Mouse (Mus musculus): ENCODE data around the gene Phf7. TPM values are rescaled to one million over a fixed set of nuclear protein-coding genes. Genes with fewer than 3 reads are reported as not detected.
A peak's percentile ranks its signal among the peaks of the same experiment; 100 is the strongest.

Gene Phf7
- polyA plus RNA-seq, 1 experiment from 2014 or later: 9.9 TPM

DNA sequence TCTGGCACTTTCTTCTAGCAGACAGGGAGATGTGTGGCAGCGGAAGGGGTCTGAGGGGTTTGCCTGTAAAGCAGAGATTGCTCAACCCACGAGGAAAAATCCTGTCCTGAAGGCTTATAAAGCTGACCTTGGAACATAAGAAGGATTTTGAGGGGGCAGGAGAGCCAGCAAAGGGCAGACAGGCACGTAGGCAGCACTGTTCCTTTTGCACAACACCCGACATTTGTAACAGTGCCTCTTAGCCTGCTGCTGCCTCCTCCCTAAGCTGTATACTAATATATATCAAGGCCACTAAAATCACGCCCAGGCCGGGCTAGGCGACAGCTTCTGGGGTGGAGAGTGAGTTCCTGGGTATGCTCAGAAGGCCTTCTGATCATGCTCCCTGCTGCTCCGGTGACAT lies 20.7 kb downstream of the Phf7 start:
- peaks cover 23% of the 10 kb centered on the region; the same call in 1 of the 2 replicates for H3K4me1 ChIP-seq
- H3K36me3 ChIP-seq: no peaks in the 10 kb centered on the region
- no peak overlapping the region for H3K9ac ChIP-seq
- peaks cover 47% of the 10 kb centered on the region; the same call in 1 of the 2 replicates for H3K27me3 ChIP-seq (replicated peaks)
- H3K4me2 ChIP-seq: no peak overlapping the region
- no peak for ATAC-seq
- no peaks in the 10 kb centered on the region for H3K9me3 ChIP-seq (replicated peaks)
- 60% methylated on average over 8 of the region's 8 CpGs for WGBS (ENCODE audit: insufficient replicate concordance)
- no peak overlapping the region for H3K27ac ChIP-seq
- no peak overlapping the region for H3K4me3 ChIP-seq

DNA sequence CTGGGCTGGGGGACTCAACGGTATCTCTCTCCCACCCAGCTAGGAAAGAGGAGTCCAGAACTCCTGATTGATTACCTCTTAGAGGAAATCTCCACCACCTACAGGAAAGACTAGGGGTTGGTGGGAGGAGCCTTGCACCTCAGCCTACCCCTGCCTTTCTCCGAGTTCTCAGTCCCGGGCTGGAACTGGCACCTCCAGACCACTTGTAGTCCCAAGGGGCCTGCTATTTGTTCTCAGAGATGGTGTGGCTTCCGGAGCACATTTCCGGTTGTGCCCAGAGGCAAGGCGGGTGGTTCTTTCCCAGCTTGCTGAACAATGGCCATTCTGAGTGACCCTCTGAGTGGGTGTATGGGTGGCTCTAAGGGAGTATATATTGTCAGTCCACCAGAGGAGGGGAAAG lies 22.9 kb downstream of the Phf7 start:
- H3K27ac ChIP-seq: no peak overlapping the region; the same call in 1 of the 2 replicates
- H3K4me2 ChIP-seq: no peak overlapping the region
- H3K27me3 ChIP-seq (replicated peaks): peaks cover 40% of the 10 kb centered on the region
- no peaks in the 10 kb centered on the region for H3K9me3 ChIP-seq (replicated peaks)
- ATAC-seq: no peak
- no peak overlapping the region for H3K4me3 ChIP-seq
- WGBS (ENCODE audit: insufficient replicate concordance): 28% methylated on average over 6 of the region's 6 CpGs
- H3K36me3 ChIP-seq: no peaks in the 10 kb centered on the region
- H3K9ac ChIP-seq: no peak overlapping the region
- H3K4me1 ChIP-seq: peaks cover 17% of the 10 kb centered on the region; the same call in 1 of the 2 replicates

- 69% methylated on average over 4 of the region's 4 CpGs for WGBS (ENCODE audit: insufficient replicate concordance)
Measured at GRCm38 (mm10) chr14:31226978-31227377, 24.1 kb downstream of the Phf7 start.

DNA sequence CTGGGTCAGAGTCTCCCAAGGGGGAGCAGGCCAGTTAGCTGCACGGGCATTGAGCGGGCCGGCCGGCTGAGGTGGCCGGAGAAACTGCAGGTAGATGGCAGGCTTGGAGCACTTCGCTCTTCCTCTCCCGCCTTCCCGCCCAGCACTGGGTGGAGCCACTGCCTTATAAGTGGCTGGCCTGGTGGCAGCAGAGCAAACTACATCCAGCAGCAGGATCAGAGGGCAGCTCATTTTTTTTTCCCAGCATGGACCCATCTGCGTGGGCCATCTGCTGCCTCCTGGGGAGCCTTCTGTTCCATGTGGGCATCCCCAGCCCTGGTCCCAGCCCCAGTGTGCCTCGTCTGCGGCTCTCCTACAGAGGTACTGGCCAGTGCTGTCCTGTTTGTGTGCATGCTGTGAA lies 33.5 kb downstream of the Phf7 start, which contains the start of gene Sema3g:
TSS of gene Sema3g (plus strand) at position 195 of the 400 bp plus-strand sequence.
- 15% methylated on average over 11 of the region's 11 CpGs for WGBS (ENCODE audit: insufficient replicate concordance)
- H3K4me2 ChIP-seq: peak within 1 kb of the TSS; percentile 26

More at GRCm38 (mm10) chr14:31226978-31227377, 24.1 kb downstream of the Phf7 start:
- Histone ChIP-seq H3K36me3 (no peaks in the 10 kb centered on the region), H3K27me3 (replicated peaks) (peaks cover 29% of the 10 kb centered on the region), H3K4me3 (no peak overlapping the region), H3K4me1 (peaks cover 9% of the 10 kb centered on the region; the same call in 1 of the 2 replicates), H3K4me2 (no peak overlapping the region), H3K9ac (no peak overlapping the region), H3K9me3 (replicated peaks) (no peaks in the 10 kb centered on the region), H3K27ac (no peak overlapping the region; the same call in 1 of the 2 replicates)
- ATAC-seq: no peak

GRCm38 (mm10) chr14:31216846-31217245 lies 34.3 kb downstream of the Phf7 start, which contains the start of gene Nisch:
TSS of gene Nisch (minus strand) at chr14:31216946.
- peak within 1 kb of the TSS; percentile 26 for H3K4me2 ChIP-seq
- H3K27ac ChIP-seq: 0 out of 2 replicates have a peak within 1 kb of the TSS, but pooled peaks have one; percentile 3

More for the DNA sequence above, 33.5 kb downstream of the Phf7 start, which contains the start of gene Sema3g:
- H3K4me3 ChIP-seq: no peak within 1 kb of the TSS
- peaks cover 37% of the 10 kb centered on the region for H3K27me3 ChIP-seq (replicated peaks)
- no peak within 1 kb of the TSS for H3K27ac ChIP-seq
- H3K9ac ChIP-seq: peak within 1 kb of the TSS; percentile 22; the same call in 1 of the 2 replicates
- peaks cover 36% of the 10 kb centered on the region for H3K4me1 ChIP-seq
- ATAC-seq: peak; percentile 53
- no peaks in the 10 kb centered on the region for H3K9me3 ChIP-seq (replicated peaks)
- no peaks in the 10 kb centered on the region for H3K36me3 ChIP-seq

GRCm38 (mm10) chr14:31215157-31216002 lies 35.7 kb downstream of the Phf7 start:
- peak; percentile 27; the same call in 1 of the 2 replicates for ATAC-seq

More at GRCm38 (mm10) chr14:31216846-31217245, 34.3 kb downstream of the Phf7 start, which contains the start of gene Nisch:
- WGBS (ENCODE audit: insufficient replicate concordance): 47% methylated on average over 2 of the region's 2 CpGs
- H3K27me3 ChIP-seq (replicated peaks): peaks cover 36% of the 10 kb centered on the region
- H3K4me3 ChIP-seq: no peak within 1 kb of the TSS
- peaks cover 43% of the 10 kb centered on the region for H3K4me1 ChIP-seq
- H3K9me3 ChIP-seq (replicated peaks): no peaks in the 10 kb centered on the region
- H3K36me3 ChIP-seq: no peaks in the 10 kb centered on the region
- no peak for ATAC-seq
- H3K9ac ChIP-seq: peak within 1 kb of the TSS; percentile 22; the same call in 1 of the 2 replicates

GRCm38 (mm10) chr14:31214684-31215083 lies 36.4 kb downstream of the Phf7 start:
- no peak overlapping the region for H3K9ac ChIP-seq
- no peak overlapping the region for H3K4me3 ChIP-seq
- H3K9me3 ChIP-seq (replicated peaks): no peaks in the 10 kb centered on the region
- peaks cover 52% of the 10 kb centered on the region for H3K4me1 ChIP-seq
- peaks cover 24% of the 10 kb centered on the region for H3K27me3 ChIP-seq (replicated peaks)
- 42% methylated on average over 3 of the region's 3 CpGs for whole genome bisulfite sequencing (ENCODE audit: insufficient replicate concordance)
- H3K36me3 ChIP-seq: no peaks in the 10 kb centered on the region
- no peak for ATAC-seq
- H3K4me2 ChIP-seq: no peak overlapping the region
- no peak overlapping the region for H3K27ac ChIP-seq

More at GRCm38 (mm10) chr14:31215157-31216002, 35.7 kb downstream of the Phf7 start:
- Histone ChIP-seq H3K27me3 (replicated peaks) (peaks cover 25% of the 10 kb centered on the region), H3K9me3 (replicated peaks) (no peaks in the 10 kb centered on the region), H3K4me1 (peaks cover 52% of the 10 kb centered on the region), H3K4me3 (no peak overlapping the region), H3K36me3 (no peaks in the 10 kb centered on the region), H3K4me2 (no peak overlapping the region), H3K27ac (0 out of 2 replicates have a peak overlapping the region, but pooled peaks have one; percentile 3), H3K9ac (no peak overlapping the region)
- WGBS (ENCODE audit: insufficient replicate concordance): 32% methylated on average over 15 of the region's 15 CpGs

- ATAC-seq: no peak
- WGBS (ENCODE audit: insufficient replicate concordance): 65% methylated on average over 8 of the region's 8 CpGs
- H3K9me3 ChIP-seq (replicated peaks): no peaks in the 10 kb centered on the region
- no peak overlapping the region for H3K4me2 ChIP-seq
- H3K27ac ChIP-seq: no peak overlapping the region
- H3K36me3 ChIP-seq: no peaks in the 10 kb centered on the region
- no peak overlapping the region for H3K9ac ChIP-seq
- H3K4me3 ChIP-seq: no peak overlapping the region
- H3K27me3 ChIP-seq (replicated peaks): peaks cover 28% of the 10 kb centered on the region
- H3K4me1 ChIP-seq: peaks cover 52% of the 10 kb centered on the region
Measured at GRCm38 (mm10) chr14:31213868-31214267, 37.2 kb downstream of the Phf7 start.

GRCm38 (mm10) chr14:31212499-31212898 lies 38.6 kb downstream of the Phf7 start:
- H3K4me2 ChIP-seq: no peak overlapping the region

DNA sequence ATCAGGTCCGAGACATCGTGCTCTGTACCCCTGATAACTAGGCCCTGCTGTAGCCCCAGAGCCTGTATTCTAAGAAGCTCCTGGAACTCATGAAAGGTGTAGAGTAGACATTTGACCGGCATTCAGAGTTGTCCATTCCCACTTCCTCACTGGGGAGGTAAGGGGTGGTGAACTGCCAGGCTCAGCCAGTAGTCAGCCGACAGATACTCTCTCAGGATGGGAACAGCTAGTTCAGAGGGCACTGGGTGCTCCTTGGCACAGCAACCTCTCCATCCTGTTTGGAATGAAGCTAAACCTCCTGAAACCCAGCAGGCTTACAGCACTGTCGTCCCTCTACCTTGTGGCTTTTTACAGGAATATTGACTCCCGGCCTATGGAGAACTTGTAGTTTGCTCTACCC lies 39.3 kb downstream of the Phf7 start:
- Histone ChIP-seq H3K9me3 (replicated peaks) (no peaks in the 10 kb centered on the region), H3K4me3 (no peak overlapping the region), H3K27ac (no peak overlapping the region), H3K27me3 (replicated peaks) (peaks cover 18% of the 10 kb centered on the region), H3K4me1 (peaks cover 60% of the 10 kb centered on the region), H3K36me3 (no peaks in the 10 kb centered on the region), H3K9ac (no peak overlapping the region), H3K4me2 (no peak overlapping the region)
- no peak for ATAC-seq
- 69% methylated on average over 6 of the region's 6 CpGs for WGBS (ENCODE audit: insufficient replicate concordance)

More at GRCm38 (mm10) chr14:31212499-31212898, 38.6 kb downstream of the Phf7 start:
- no peak overlapping the region for H3K4me3 ChIP-seq
- H3K27me3 ChIP-seq (replicated peaks): peaks cover 21% of the 10 kb centered on the region
- no peak overlapping the region for H3K27ac ChIP-seq
- H3K9me3 ChIP-seq (replicated peaks): no peaks in the 10 kb centered on the region
- no peak for ATAC-seq
- H3K36me3 ChIP-seq: no peaks in the 10 kb centered on the region
- H3K9ac ChIP-seq: no peak overlapping the region
- H3K4me1 ChIP-seq: peaks cover 58% of the 10 kb centered on the region
- WGBS (ENCODE audit: insufficient replicate concordance): 77% methylated on average over 3 of the region's 3 CpGs

DNA sequence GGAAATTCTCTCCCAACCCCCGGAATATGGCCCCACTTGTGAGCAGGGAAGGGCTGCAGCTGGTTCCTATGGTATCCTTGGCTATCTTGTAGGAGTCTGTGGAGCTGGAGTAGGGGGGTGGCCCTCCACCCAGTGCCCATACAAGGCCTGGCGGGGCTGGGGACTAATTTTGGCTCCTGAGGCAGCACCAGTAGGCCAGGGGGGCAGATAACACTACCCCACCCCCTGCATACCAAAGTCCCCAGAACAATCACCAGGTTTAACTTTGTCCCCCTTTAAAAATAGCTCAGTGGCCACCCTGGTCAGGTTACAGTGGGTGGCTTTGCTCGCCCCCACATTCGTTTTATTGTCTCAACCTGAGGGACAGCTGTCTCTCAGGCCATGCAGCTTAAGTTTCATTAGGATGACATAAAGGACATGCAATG lies 42.0 kb downstream of the Phf7 start:
- Histone ChIP-seq H3K4me2 (no peak overlapping the region), H3K4me3 (no peak overlapping the region), H3K27me3 (replicated peaks) (peaks cover 12% of the 10 kb centered on the region), H3K9me3 (replicated peaks) (no peaks in the 10 kb centered on the region), H3K4me1 (peaks cover 63% of the 10 kb centered on the region), H3K36me3 (peaks cover 8% of the 10 kb centered on the region), H3K9ac (no peak overlapping the region), H3K27ac (no peak overlapping the region)
- ATAC-seq: no peak
- WGBS (ENCODE audit: insufficient replicate concordance): 74% methylated on average over 4 of the region's 4 CpGs

- ATAC-seq: no peak
- peak within 1 kb of the TSS; percentile 94 for H3K9ac ChIP-seq
- WGBS (ENCODE audit: insufficient replicate concordance): 74% methylated on average over 2 of the region's 2 CpGs
Measured at GRCm38 (mm10) chr14:31208084-31208483, 43.0 kb downstream of the Phf7 start, which contains the start of gene Tnnc1. TSS of gene Tnnc1 (plus strand) at chr14:31208312.

More at GRCm38 (mm10) chr14:31208084-31208483, 43.0 kb downstream of the Phf7 start, which contains the start of gene Tnnc1:
- H3K27ac ChIP-seq: peak within 1 kb of the TSS; percentile 87
- H3K36me3 ChIP-seq: peaks cover 18% of the 10 kb centered on the region
- H3K4me3 ChIP-seq: peak within 1 kb of the TSS; percentile 80
- no peaks in the 10 kb centered on the region for H3K9me3 ChIP-seq (replicated peaks)
- peaks cover 59% of the 10 kb centered on the region for H3K4me1 ChIP-seq
- peak within 1 kb of the TSS; percentile 77 for H3K4me2 ChIP-seq
- peaks cover 8% of the 10 kb centered on the region; the same call in 1 of the 2 replicates for H3K27me3 ChIP-seq (replicated peaks)

All from liver, embryonic 12.5 days (tissue).